Mouse (Mus musculus): ENCODE measurements around the gene Oit3.

DNA sequence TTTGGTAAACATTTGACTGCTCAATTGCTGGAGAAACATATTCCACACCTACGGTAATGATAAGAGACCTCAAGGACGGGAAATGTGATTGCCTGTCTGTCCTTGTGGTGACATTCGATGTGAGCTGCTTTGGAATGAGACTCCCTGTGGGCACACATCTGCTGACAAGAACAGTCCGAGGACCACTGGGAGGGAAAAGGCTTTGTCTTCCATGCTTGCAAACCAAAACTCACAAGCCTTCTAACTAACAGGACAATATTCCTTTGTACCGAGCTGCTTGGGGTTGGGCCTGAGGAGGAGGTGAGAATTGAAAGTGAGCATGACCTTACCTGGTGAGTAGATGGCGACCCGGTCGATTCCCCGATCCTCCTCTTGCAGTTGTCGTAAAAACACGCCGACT lies 25.7 kb upstream of the Oit3 start:
- TF ChIP-seq CTCF (IDR thresholded peaks at IDR 0.05) = no peak
- no peak for TF ChIP-seq EP300 (IDR thresholded peaks at IDR 0.05)
